Mouse (Mus musculus) embryonic fibroblast, embryonic 13.5 days (primary cell): ENCODE results near the gene Abhd17b.

Source experiments
- CTCF ChIP-seq: IDR thresholded peaks from 2 replicates; pipeline ENCODE4 v1.5.1; 2011; ENCODE audit warnings: mild to moderate bottlenecking, control low read depth, low read length, moderate library complexity, borderline replicate concordance; ENCODE audit not compliant: insufficient read depth
- POLR2A ChIP-seq: IDR thresholded peaks from 2 replicates; pipeline ENCODE4 v1.6.1; 2011; ENCODE audit warnings: low read depth, mild to moderate bottlenecking, control low read depth, low read length, moderate library complexity

DNA sequence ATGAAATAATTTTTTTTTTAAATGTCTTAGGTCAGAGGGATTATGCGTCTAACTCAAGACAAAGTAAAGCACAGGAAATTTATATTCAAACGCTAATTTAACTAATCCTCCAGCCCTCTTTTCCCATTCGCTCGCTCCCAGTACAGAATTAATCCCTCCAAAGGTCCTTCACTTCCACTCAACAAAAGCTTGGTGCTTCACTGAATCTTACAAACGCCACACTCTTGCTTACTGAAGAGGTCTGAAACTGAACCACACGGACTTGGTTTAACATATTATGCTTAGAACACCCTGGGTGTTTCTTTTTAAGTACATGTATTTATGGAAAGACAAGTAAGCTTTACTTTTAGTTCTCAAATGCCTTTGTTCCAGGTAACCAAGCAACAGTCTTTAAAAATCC lies 41.7 kb upstream of the Abhd17b start:
- no peak for TF ChIP-seq CTCF
- TF ChIP-seq POLR2A, result no peak
